Mouse (Mus musculus) embryonic facial prominence, embryonic 12.5 days (tissue): ENCODE measurements around the gene Enpep. TPM values are rescaled to one million over a fixed set of nuclear protein-coding genes. Genes with fewer than 3 reads are reported as not detected.
A peak's percentile ranks its signal among the peaks of the same experiment; 100 is the strongest.

Experiments used
- ATAC-seq: fragments of 200-750 bp; cut with Nextera tagmentation; 2 replicates; pipeline ENCODE4 v1.8.0; 2017; ENCODE audit not compliant: insufficient number of reproducible peaks, insufficient read depth, low FRiP score, low TSS enrichment
- H3K27ac ChIP-seq: fragments of 300-500 bp; sonication (generic); 2 replicates; pipeline ENCODE4 v1.5.1; 2016; ENCODE audit warnings: mild to moderate bottlenecking
- H3K27me3 ChIP-seq: fragments of 300-500 bp; sonication (generic); 2 replicates; pipeline ENCODE4 v1.6.1; 2016; ENCODE audit warnings: mild to moderate bottlenecking, moderate library complexity
- H3K36me3 ChIP-seq: fragments of 300-500 bp; sonication (generic); 2 replicates; pipeline ENCODE4 v1.6.1; 2016; ENCODE audit warnings: mild to moderate bottlenecking
- H3K4me1 ChIP-seq: fragments of 300-500 bp; sonication (generic); 2 replicates; pipeline ENCODE4 v1.6.1; 2016
- H3K4me2 ChIP-seq: fragments of 300-500 bp; sonication (generic); replicated peaks from 2 replicates; pipeline ENCODE4 v1.6.1; 2016; ENCODE audit warnings: mild to moderate bottlenecking, moderate library complexity
- H3K4me3 ChIP-seq: fragments of 300-500 bp; sonication (generic); 2 replicates; pipeline ENCODE4 v1.5.1; 2016; ENCODE audit warnings: mild to moderate bottlenecking
- H3K9ac ChIP-seq: fragments of 300-500 bp; sonication (generic); 2 replicates; pipeline ENCODE4 v1.6.1; 2016; ENCODE audit warnings: mild to moderate bottlenecking, moderate library complexity
- H3K9me3 ChIP-seq: fragments of 300-500 bp; sonication (generic); 2 replicates; pipeline ENCODE4 v1.6.1; 2016; ENCODE audit warnings: mild to moderate bottlenecking, moderate library complexity
- WGBS: fragments of 180-500 bp; shearing (Covaris S2); methylation state at CpG from one replicate; pipeline ENCODE4 v1.1.7; 2016; 5-methylcytosine and 5-hydroxymethylcytosine counted together
- polyA plus RNA-seq: library from polyadenylated mRNA; unstranded; fragments of >200 nt; fragmentation: Nextera tagmentation; extraction: Ambion mirVana; gene quantifications from 2 replicates; pipeline ENCODE4 v1.2.1, GENCODE M21; 2016

Enpep gene
- polyA plus RNA-seq, 1 experiment from 2014 or later: 3.7 TPM

DNA sequence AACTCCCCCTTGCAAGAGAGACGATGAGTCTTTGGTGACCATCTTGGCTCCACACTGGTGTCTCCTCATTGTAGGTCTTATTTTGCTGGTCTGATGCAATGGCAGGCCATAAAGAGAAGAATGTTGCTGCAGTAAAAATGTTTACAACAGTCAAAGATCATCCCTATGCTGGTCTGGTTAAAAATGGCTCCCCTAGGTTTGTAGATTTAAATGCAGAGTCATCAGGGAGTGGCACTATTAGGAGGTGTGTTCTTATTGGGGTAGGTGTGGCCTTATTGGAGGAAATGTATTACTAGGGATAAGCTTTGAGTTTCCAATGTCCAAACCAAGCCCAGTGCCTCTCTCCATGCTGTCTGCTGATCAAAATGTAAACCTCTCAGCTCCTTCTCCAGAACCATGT lies 10.2 kb upstream of the Enpep start:
- 95% methylated on average over 1 of the region's 1 CpGs for WGBS
- Histone ChIP-seq H3K9ac (no peak overlapping the region), H3K27me3 (no peaks in the 10 kb centered on the region), H3K4me3 (no peak overlapping the region), H3K27ac (no peak overlapping the region), H3K4me2 (no peak overlapping the region), H3K4me1 (0 out of 2 replicates have a peak, but pooled peaks cover 2% of the 10 kb centered on the region), H3K36me3 (no peaks in the 10 kb centered on the region), H3K9me3 (no peaks in the 10 kb centered on the region)
- no peak for ATAC-seq

- Histone ChIP-seq H3K36me3 (no peaks in the 10 kb centered on the region), H3K27me3 (no peaks in the 10 kb centered on the region), H3K4me1 (0 out of 2 replicates have a peak, but pooled peaks cover 2% of the 10 kb centered on the region), H3K9me3 (no peaks in the 10 kb centered on the region), H3K27ac (no peak overlapping the region), H3K4me2 (no peak overlapping the region), H3K4me3 (no peak overlapping the region), H3K9ac (no peak overlapping the region)
- ATAC-seq: no peak
Observed at GRCm38 (mm10) chr3:129341066-129341465, 8.5 kb upstream of the Enpep start.

DNA sequence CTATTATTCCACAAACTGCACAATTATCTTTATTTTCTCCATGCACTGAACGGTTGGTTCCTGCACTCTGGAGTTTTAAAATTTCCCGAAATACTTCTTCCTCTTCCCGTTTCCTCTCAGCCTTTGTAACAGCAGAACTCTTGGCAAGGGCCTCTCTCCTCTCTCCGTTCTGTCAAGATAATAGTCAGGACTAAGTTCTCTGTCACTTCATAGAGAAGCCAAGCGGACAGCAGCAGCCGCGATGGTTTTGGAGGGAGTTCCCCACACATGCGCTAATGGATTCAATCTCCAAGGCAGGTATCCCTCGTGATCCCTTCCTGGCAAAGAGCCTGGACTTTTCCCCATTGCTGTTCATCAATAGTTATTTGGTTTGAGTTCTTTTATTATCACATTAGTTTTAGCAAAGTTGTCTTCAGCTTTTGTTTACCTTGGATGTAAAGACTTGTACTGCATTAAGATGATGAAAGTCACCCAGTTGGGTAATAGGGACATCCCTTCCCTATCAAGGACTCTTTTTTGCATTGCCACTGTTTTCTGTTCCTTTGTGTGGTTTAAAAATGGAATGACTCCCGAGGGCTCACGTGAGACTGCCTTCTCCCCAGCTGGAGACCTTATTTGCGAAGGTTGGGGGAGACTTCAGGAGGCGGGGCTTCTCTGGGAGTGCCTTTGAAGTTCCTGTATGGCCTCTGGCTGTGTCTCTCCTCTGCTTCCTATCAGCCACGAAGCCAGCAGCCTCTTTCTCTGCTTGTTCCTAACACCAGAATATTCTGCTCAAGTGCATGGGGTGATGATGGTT lies 6.0 kb upstream of the Enpep start:
- H3K36me3 ChIP-seq: no peaks in the 10 kb centered on the region
- H3K27ac ChIP-seq: no peak overlapping the region
- H3K9ac ChIP-seq: no peak overlapping the region
- no peak for ATAC-seq
- H3K9me3 ChIP-seq: no peaks in the 10 kb centered on the region
- no peak overlapping the region for H3K4me2 ChIP-seq
- 44% methylated on average over 14 of the region's 14 CpGs for WGBS
- H3K4me1 ChIP-seq: 0 out of 2 replicates have a peak, but pooled peaks cover 2% of the 10 kb centered on the region
- no peak overlapping the region for H3K4me3 ChIP-seq
- no peaks in the 10 kb centered on the region for H3K27me3 ChIP-seq

- Histone ChIP-seq H3K4me1 (peaks cover 10% of the 10 kb centered on the region; the same call in 1 of the 2 replicates), H3K9ac (no peak overlapping the region), H3K27me3 (no peaks in the 10 kb centered on the region; the same call in 1 of the 2 replicates), H3K4me2 (peak overlapping the region; percentile 33), H3K4me3 (no peak overlapping the region), H3K36me3 (no peaks in the 10 kb centered on the region), H3K9me3 (no peaks in the 10 kb centered on the region), H3K27ac (0 out of 2 replicates have a peak overlapping the region, but pooled peaks have one; percentile 36)
- 61% methylated on average over 7 of the region's 7 CpGs for WGBS
- no peak for ATAC-seq
Observed at GRCm38 (mm10) chr3:129332142-129332541, 378 bp downstream of the Enpep start.

DNA sequence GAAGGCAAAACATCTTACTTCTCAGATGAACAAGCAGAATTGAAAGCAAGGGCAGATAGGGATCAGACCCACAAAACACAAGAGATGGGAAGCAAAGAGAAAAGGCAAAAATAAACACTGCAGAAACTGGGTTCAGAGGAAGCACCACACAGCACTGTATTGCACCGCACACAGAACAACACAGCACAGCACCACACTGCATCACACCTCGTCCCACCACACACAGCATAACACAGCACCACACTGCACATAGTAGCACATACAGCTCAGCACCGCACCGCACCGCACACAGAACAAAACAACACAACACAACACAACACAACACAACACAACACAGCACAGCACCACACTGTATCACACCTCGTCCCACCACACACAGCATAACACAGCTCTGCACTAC lies 1.1 kb downstream of the Enpep start:
- WGBS: 96% methylated on average over 6 of the region's 6 CpGs
- H3K9ac ChIP-seq: no peak overlapping the region
- peak overlapping the region; percentile 33 for H3K4me2 ChIP-seq
- H3K9me3 ChIP-seq: no peaks in the 10 kb centered on the region
- H3K36me3 ChIP-seq: no peaks in the 10 kb centered on the region
- peaks cover 10% of the 10 kb centered on the region; the same call in 1 of the 2 replicates for H3K4me1 ChIP-seq
- peak; percentile 47; the same call in 1 of the 2 replicates for ATAC-seq
- H3K27ac ChIP-seq: no peak overlapping the region
- no peaks in the 10 kb centered on the region; the same call in 1 of the 2 replicates for H3K27me3 ChIP-seq
- H3K4me3 ChIP-seq: peak overlapping the region; percentile 7; the same call in 1 of the 2 replicates

- Histone ChIP-seq H3K27me3 (no peaks in the 10 kb centered on the region; the same call in 1 of the 2 replicates), H3K9ac (no peak overlapping the region), H3K27ac (no peak overlapping the region), H3K36me3 (no peaks in the 10 kb centered on the region), H3K4me1 (peaks cover 7% of the 10 kb centered on the region; the same call in 1 of the 2 replicates), H3K4me2 (no peak overlapping the region), H3K4me3 (no peak overlapping the region), H3K9me3 (no peaks in the 10 kb centered on the region)
- ATAC-seq: no peak
- 77% methylated on average over 4 of the region's 4 CpGs for WGBS
Observed at GRCm38 (mm10) chr3:129328056-129328455, 4.5 kb downstream of the Enpep start.

- Histone ChIP-seq H3K4me3 (no peak overlapping the region), H3K36me3 (no peaks in the 10 kb centered on the region), H3K27me3 (no peaks in the 10 kb centered on the region), H3K4me2 (no peak overlapping the region), H3K27ac (no peak overlapping the region), H3K9me3 (no peaks in the 10 kb centered on the region), H3K9ac (no peak overlapping the region), H3K4me1 (no peaks in the 10 kb centered on the region)
- no peak for ATAC-seq
- WGBS: 72% methylated on average over 6 of the region's 6 CpGs
Observed at GRCm38 (mm10) chr3:129321585-129321984, 10.9 kb downstream of the Enpep start.

DNA sequence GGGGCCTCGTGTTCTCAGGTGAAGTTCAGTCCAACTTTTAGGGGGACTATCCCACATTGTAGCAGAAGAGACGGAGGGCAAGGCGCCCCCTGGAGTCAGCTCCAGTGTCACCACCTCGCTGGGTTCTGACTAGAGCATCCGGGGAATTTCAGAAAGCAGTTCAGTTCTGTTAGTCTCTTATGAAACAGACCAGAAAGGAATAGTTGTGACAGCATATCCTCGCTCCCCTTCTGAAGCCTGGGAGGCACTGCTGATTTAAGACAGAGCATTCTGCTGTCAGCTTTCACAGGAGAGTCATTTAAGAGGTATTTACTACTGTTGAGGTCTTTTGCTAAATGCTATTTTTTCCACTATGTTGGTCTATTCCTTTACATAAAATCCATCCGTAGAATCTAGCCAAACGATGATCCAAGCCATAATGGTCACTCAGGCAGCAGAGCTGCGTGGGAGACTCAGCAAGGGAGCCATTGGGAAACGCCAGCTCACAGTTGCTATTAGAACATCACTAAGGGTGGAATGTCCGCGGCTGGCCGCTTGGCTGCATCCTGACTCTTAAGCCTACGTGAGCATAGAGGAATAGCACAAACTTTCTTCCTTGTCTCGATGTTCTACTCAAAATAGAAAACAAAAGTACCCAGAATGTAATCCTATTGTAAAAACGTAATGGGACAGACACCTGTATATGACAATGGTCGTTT lies 15.3 kb downstream of the Enpep start:
- H3K4me1 ChIP-seq: no peaks in the 10 kb centered on the region
- no peak overlapping the region for H3K27ac ChIP-seq
- H3K4me3 ChIP-seq: no peak overlapping the region
- no peak for ATAC-seq
- 80% methylated on average over 17 of the region's 17 CpGs for WGBS
- H3K9ac ChIP-seq: no peak overlapping the region
- no peaks in the 10 kb centered on the region for H3K27me3 ChIP-seq
- no peaks in the 10 kb centered on the region for H3K36me3 ChIP-seq
- no peaks in the 10 kb centered on the region for H3K9me3 ChIP-seq
- H3K4me2 ChIP-seq: no peak overlapping the region

- Histone ChIP-seq H3K9me3 (no peaks in the 10 kb centered on the region), H3K27me3 (no peaks in the 10 kb centered on the region), H3K4me1 (no peaks in the 10 kb centered on the region), H3K27ac (no peak overlapping the region), H3K36me3 (no peaks in the 10 kb centered on the region), H3K4me3 (no peak overlapping the region), H3K4me2 (no peak overlapping the region), H3K9ac (no peak overlapping the region)
- ATAC-seq: no peak
- 90% methylated on average over 7 of the region's 7 CpGs for WGBS
Observed at GRCm38 (mm10) chr3:129313671-129314415, 18.7 kb downstream of the Enpep start.

DNA sequence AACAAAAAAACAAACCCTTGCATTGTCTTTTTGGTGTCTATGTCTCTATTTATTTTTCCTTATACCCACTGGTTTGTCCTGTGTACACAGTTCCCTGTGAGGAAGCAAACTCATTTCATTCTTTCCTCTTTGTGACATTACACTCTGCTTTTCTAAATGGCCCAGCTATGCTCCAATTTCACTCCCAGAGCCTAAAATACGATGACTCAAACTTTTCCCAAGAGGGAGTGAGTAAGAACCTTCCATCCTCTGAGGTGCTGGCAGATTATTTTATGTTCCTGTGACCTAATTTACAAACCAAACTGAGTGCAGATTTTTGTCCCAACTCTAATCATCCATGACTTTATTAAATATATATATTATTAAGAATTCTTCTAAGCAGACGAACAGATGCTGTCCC lies 19.3 kb downstream of the Enpep start:
- Histone ChIP-seq H3K4me3 (no peak overlapping the region), H3K4me2 (no peak overlapping the region), H3K27ac (no peak overlapping the region), H3K36me3 (no peaks in the 10 kb centered on the region), H3K9me3 (no peaks in the 10 kb centered on the region), H3K9ac (no peak overlapping the region), H3K4me1 (no peaks in the 10 kb centered on the region), H3K27me3 (no peaks in the 10 kb centered on the region)
- WGBS: 80% methylated on average over 2 of the region's 2 CpGs
- no peak for ATAC-seq

GRCm38 (mm10) chr3:129312511-129312910 lies 20.0 kb downstream of the Enpep start:
- ATAC-seq: no peak
- no peaks in the 10 kb centered on the region for H3K27me3 ChIP-seq
- H3K4me2 ChIP-seq: no peak overlapping the region
- no peak overlapping the region for H3K4me3 ChIP-seq
- no peak overlapping the region for H3K9ac ChIP-seq
- H3K27ac ChIP-seq: no peak overlapping the region
- H3K36me3 ChIP-seq: no peaks in the 10 kb centered on the region
- H3K9me3 ChIP-seq: no peaks in the 10 kb centered on the region
- WGBS: 92% methylated on average over 8 of the region's 8 CpGs
- H3K4me1 ChIP-seq: no peaks in the 10 kb centered on the region
